Mouse (Mus musculus) lung, adult 2 months (tissue): ENCODE measurements around the gene Gm45837.

ENCODE experiments used
- CTCF ChIP-seq: fragments of 200-500 bp; IDR thresholded peaks from 2 replicates; pipeline ENCODE4 v1.5.1; 2011; ENCODE audit warnings: mild to moderate bottlenecking, low read length, control low read depth; ENCODE audit not compliant: insufficient read depth
- POLR2A ChIP-seq: fragments of 200-500 bp; IDR thresholded peaks from 2 replicates; pipeline ENCODE4 v1.6.1; 2011; ENCODE audit warnings: low read depth, mild to moderate bottlenecking, control low read depth, low read length, borderline replicate concordance; ENCODE audit errors: extremely low read depth

- TF ChIP-seq POLR2A (no peak), CTCF (peak; percentile 99)
Observed at GRCm38 (mm10) chr7:101412796-101413195, 2.1 kb downstream of the Gm45837 start.
